Mouse (Mus musculus) lung, embryonic 16.5 days (tissue): ENCODE measurements around the gene Rin3. TPM values are rescaled to one million over a fixed set of nuclear protein-coding genes. Genes with fewer than 3 reads are reported as not detected.

Source experiments
- ATAC-seq: fragments of 200-750 bp; cut with Nextera tagmentation; 2 replicates; pipeline ENCODE4 v1.8.0; 2017; ENCODE audit warnings: low read depth, mild to moderate bottlenecking, moderate library complexity
- H3K27ac ChIP-seq: fragments of 300-500 bp; sonication (generic); 2 replicates; pipeline ENCODE4 v1.5.1; 2014; ENCODE audit warnings: mild to moderate bottlenecking, control low read depth, low read length
- H3K27me3 ChIP-seq: fragments of 300-500 bp; sonication (generic); 2 replicates; pipeline ENCODE4 v1.6.1; 2014; ENCODE audit warnings: low read depth, low read length, mixed read lengths; ENCODE audit not compliant: control insufficient read depth, insufficient read depth
- H3K36me3 ChIP-seq: fragments of 300-500 bp; sonication (generic); 2 replicates; pipeline ENCODE4 v1.6.1; 2014; ENCODE audit warnings: low read length; ENCODE audit not compliant: control insufficient read depth, insufficient read depth
- H3K4me1 ChIP-seq: fragments of 300-500 bp; sonication (generic); replicated peaks from 2 replicates; pipeline ENCODE4 v1.6.1; 2014; ENCODE audit warnings: low read length, mixed read lengths; ENCODE audit not compliant: control insufficient read depth, insufficient read depth
- H3K4me2 ChIP-seq: fragments of 300-500 bp; sonication (generic); 2 replicates; pipeline ENCODE4 v1.6.1; 2014; ENCODE audit warnings: low read depth, low read length, control low read depth
- H3K4me3 ChIP-seq: fragments of 300-500 bp; sonication (generic); 2 replicates; pipeline ENCODE4 v1.5.1; 2014; ENCODE audit warnings: mild to moderate bottlenecking, low read length, control low read depth
- H3K9ac ChIP-seq: fragments of 300-500 bp; sonication (generic); 2 replicates; pipeline ENCODE4 v1.6.1; 2014; ENCODE audit warnings: low read length, control low read depth
- H3K9me3 ChIP-seq: fragments of 300-500 bp; sonication (generic); 2 replicates; pipeline ENCODE4 v1.6.1; 2016; ENCODE audit warnings: low read length; ENCODE audit not compliant: control insufficient read depth
- WGBS: fragments of 180-500 bp; shearing (Covaris S2); extraction: QIAGEN DNeasy Blood & Tissue Kit; methylation state at CpG from one replicate; pipeline ENCODE4 v1.1.7; 2014; 5-methylcytosine and 5-hydroxymethylcytosine counted together
- polyA plus RNA-seq: library from polyadenylated mRNA; unstranded; fragments of >200 nt; fragmentation: Nextera tagmentation; extraction: Ambion mirVana; gene quantifications from 2 replicates; pipeline ENCODE4 v1.2.1, GENCODE M21; 2015

The Rin3 gene
- 16.4 and 16.7 TPM in 2 replicates for polyA plus RNA-seq

DNA sequence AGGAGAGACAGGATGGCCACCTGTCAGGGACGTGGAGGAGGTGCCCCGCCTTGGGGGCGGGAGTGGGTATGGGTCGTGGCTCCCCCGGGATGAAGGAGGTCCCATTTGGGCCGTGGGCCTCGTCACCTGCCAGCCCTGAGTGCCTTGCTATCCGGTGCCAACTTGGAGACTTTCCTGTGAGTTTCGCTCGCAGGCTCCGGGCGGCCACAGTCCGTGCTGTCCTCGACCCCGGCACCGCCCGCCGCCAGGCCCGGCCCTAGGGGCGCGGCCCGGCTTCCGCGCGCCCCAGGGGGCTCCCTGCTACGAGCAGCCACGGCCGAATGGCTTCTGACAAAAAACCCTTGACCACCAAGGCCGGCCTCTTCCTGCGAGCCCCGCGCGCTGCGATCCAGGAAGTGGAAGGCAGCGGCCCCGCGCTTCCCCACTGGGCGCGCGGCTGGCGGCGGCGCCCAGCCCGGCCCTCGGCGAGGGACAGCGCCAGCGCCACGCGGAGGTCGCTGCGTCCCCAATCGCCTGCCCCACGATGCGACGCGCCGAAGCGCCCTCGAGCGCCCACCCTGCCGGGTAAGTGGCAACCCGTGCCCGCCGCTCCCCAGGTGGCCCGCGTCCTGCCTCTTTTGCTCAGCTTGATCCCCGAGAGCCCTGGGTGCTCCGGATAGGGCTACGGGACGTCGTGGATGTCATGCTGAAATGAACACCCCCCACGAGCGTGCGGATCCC lies at the start of gene Rin3:
Gene Rin3 (plus strand): TSS at position 286 of the 720 bp plus-strand sequence.
- Histone ChIP-seq H3K4me1 (peaks cover 37% of the 10 kb centered on the region), H3K4me2 (peak within 1 kb of the TSS; percentile 94), H3K9ac (peak within 1 kb of the TSS; percentile 90), H3K27ac (peak within 1 kb of the TSS; percentile 86), H3K4me3 (peak within 1 kb of the TSS; percentile 71), H3K9me3 (peaks cover 3% of the 10 kb centered on the region), H3K27me3 (no peaks in the 10 kb centered on the region; the same call in 1 of the 2 replicates), H3K36me3 (no peaks in the 10 kb centered on the region)
- WGBS = under 1% methylated on average over 70 of the region's 75 CpGs
- ATAC-seq = peak; percentile 75

DNA sequence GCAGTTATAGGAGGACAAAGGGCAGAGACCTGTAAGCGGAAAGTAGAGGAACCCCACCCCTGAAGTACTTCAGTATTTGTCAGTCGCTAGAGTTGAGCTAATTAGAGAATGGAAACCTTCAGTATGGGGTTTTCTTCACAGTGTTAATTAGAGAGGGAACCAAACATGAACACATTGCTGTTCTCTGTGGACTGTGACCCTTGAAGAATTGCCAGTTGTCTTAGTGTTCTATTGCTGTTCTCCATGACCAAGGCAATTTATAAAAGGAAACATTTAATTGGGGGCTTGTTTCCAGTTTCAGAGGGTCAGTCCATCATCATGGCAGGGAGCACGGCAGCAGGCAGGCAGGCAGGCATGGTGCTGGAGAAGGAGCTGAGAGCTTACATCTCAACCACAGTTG lies 47.3 kb upstream of the Rin3 start:
- WGBS = 77% methylated on average over 3 of the region's 3 CpGs
- Histone ChIP-seq H3K9me3 (no peaks in the 10 kb centered on the region), H3K4me3 (no peak overlapping the region), H3K9ac (no peak overlapping the region), H3K27me3 (no peaks in the 10 kb centered on the region), H3K27ac (no peak overlapping the region), H3K4me2 (no peak overlapping the region), H3K4me1 (no peaks in the 10 kb centered on the region), H3K36me3 (no peaks in the 10 kb centered on the region)
- ATAC-seq = no peak

DNA sequence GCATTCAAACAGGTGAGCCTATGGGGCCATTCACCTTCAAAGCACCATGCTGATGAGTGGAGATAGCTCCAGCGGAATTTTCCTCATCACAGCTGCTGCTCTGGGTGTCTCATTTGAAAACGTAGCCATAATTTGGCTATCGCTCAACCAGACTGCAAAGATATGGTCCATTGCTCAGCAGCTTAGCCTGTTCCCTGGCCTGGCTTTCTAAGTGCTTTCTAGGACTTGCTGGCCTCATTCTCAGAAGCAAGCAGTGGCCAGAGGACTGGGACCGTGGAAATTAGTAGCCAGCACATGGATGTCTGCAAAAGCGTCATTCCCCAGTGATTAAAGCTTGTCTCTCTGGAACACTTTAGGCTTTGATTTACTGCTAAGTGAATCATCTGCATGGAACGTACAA lies 46.5 kb upstream of the Rin3 start:
- Histone ChIP-seq H3K4me3 (no peak overlapping the region), H3K27me3 (no peaks in the 10 kb centered on the region), H3K27ac (no peak overlapping the region), H3K9me3 (no peaks in the 10 kb centered on the region), H3K36me3 (no peaks in the 10 kb centered on the region), H3K4me1 (no peaks in the 10 kb centered on the region), H3K4me2 (no peak overlapping the region), H3K9ac (no peak overlapping the region)
- no peak for ATAC-seq
- 85% methylated on average over 6 of the region's 6 CpGs for WGBS

DNA sequence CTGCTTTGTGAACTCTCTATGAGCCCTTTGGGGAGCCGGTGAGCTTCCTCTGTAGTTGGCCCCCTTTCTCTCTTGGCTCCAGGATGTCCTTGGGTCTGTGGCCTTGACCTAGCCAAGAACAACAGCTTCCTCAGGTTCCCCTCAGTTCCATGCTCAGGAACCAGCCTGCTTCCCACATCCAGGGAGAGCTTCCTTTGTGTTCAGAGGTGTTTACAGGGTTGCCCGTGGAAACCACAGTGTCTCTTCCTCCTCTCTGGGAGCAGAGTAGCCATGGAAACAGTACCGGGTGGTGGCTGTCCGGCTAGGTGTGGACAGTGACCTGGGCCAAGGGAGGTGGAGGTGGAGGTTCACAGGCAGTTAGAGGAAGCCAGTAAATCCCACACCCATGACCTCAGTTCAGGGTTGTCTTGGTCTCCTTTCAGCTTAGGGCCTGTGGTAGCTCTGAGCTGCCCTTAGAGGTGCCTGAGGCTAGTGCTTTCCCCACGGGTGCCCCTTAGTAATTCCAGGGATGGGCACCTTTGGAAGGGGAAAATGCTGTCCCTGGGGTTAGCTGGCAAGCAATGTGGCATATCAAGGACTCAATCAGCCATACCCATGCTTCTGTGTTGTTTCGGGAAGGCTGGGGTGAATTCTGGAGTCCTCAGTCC lies 40.6 kb upstream of the Rin3 start:
- no peak overlapping the region for H3K27ac ChIP-seq
- 0 out of 2 replicates have a peak, but pooled peaks have one; percentile 28 for ATAC-seq
- 42% methylated on average over 6 of the region's 6 CpGs for WGBS

DNA sequence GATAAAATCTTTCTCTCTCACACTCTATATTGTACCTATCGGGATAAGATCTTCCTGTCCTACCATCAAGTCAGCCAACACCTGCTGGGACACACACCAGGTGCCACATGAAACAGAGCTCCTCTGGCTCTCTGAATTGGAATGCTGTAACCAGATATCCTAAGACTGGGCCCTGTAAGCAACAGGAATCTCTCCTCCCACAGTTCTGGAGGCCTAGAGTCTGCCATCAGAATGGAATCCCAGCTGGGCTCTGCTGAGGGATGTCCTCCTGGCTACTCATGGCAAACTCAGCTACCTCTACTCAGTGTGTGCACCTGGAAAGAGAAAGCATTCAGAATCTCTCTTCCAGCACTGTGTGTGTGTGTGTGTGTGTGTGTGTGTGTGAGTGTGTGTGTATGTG lies 38.9 kb upstream of the Rin3 start:
- H3K27ac ChIP-seq = no peak overlapping the region
- H3K9ac ChIP-seq = no peak overlapping the region
- H3K27me3 ChIP-seq = no peaks in the 10 kb centered on the region
- no peaks in the 10 kb centered on the region for H3K36me3 ChIP-seq
- 43% methylated on average over 1 of the region's 1 CpGs for WGBS
- H3K4me1 ChIP-seq = no peaks in the 10 kb centered on the region
- H3K4me2 ChIP-seq = no peak overlapping the region
- no peak for ATAC-seq
- H3K9me3 ChIP-seq = no peaks in the 10 kb centered on the region
- no peak overlapping the region for H3K4me3 ChIP-seq

More for the DNA sequence above, 40.6 kb upstream of the Rin3 start:
- Histone ChIP-seq H3K4me3 (no peak overlapping the region), H3K4me1 (no peaks in the 10 kb centered on the region), H3K4me2 (no peak overlapping the region), H3K27me3 (no peaks in the 10 kb centered on the region), H3K36me3 (no peaks in the 10 kb centered on the region), H3K9ac (no peak overlapping the region), H3K9me3 (no peaks in the 10 kb centered on the region)

DNA sequence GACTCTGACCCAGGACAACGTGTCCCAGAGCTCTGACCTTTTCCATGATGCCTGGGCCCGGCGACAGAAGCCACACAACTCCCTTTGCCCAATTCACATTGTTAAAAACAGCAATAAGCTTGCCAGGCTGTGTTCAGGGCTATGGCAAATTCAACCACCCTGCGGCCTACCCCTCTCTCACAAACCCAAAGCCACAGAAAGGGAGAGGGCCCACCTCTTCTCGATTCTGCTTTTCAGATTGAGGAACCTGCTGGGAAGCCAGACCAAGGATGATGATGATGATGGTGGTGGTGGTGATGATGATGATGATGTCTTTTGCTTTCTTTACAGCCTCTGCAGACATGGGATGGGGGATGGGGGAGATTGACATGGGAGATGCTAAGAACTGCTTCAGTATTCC lies 36.6 kb upstream of the Rin3 start:
- H3K4me2 ChIP-seq = no peak overlapping the region
- H3K4me1 ChIP-seq = no peaks in the 10 kb centered on the region
- H3K36me3 ChIP-seq = no peaks in the 10 kb centered on the region
- H3K27me3 ChIP-seq = no peaks in the 10 kb centered on the region
- H3K9ac ChIP-seq = no peak overlapping the region
- no peak overlapping the region for H3K4me3 ChIP-seq
- WGBS = 82% methylated on average over 5 of the region's 5 CpGs
- no peaks in the 10 kb centered on the region for H3K9me3 ChIP-seq
- no peak overlapping the region for H3K27ac ChIP-seq
- no peak for ATAC-seq

DNA sequence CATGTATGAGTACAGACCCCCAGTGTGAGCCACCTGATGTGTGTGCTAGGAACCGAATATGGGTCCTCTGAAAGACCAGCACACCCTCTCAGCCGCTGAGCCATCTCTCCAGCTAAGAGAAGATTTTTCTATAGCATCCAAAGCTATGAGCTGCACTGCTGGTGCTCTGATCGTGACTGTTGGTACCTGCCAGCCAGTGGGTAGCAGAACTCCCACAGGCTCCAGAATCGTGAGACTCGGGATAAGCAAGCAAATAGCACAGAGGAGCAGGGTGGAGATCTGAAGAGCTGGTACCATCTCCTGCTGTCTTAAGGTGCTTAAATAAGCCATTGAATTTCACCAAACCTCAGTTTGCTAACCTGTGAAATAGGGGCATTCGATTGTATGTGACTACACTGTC lies 34.7 kb upstream of the Rin3 start:
- Histone ChIP-seq H3K9me3 (no peaks in the 10 kb centered on the region), H3K27me3 (no peaks in the 10 kb centered on the region), H3K27ac (no peak overlapping the region), H3K4me1 (no peaks in the 10 kb centered on the region), H3K4me3 (no peak overlapping the region), H3K36me3 (no peaks in the 10 kb centered on the region), H3K9ac (no peak overlapping the region), H3K4me2 (no peak overlapping the region)
- 90% methylated on average over 6 of the region's 6 CpGs for WGBS
- ATAC-seq = no peak

DNA sequence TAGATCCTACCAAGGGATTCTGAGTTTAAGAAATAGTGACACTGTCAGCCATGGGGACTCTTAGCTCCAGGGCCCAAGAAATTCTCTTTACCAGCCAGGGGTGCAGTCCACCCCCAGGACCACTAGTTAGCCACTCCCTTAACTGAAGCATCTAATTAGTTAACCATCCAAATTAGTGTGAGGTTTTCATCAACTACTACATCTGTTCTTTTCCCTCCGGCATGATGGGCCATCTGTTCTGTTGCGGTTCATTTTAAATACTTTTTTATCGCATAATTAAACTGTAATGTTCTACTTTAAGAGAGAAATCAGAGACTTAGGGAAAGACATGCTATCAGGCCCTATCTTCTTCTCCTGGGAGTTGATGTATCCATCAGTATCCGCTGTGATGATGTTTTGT lies 32.5 kb upstream of the Rin3 start:
- Histone ChIP-seq H3K4me1 (no peaks in the 10 kb centered on the region), H3K27ac (no peak overlapping the region), H3K9ac (no peak overlapping the region), H3K27me3 (no peaks in the 10 kb centered on the region), H3K4me3 (no peak overlapping the region), H3K4me2 (no peak overlapping the region), H3K9me3 (no peaks in the 10 kb centered on the region), H3K36me3 (no peaks in the 10 kb centered on the region)
- no peak for ATAC-seq
- WGBS = 88% methylated on average over 4 of the region's 4 CpGs

DNA sequence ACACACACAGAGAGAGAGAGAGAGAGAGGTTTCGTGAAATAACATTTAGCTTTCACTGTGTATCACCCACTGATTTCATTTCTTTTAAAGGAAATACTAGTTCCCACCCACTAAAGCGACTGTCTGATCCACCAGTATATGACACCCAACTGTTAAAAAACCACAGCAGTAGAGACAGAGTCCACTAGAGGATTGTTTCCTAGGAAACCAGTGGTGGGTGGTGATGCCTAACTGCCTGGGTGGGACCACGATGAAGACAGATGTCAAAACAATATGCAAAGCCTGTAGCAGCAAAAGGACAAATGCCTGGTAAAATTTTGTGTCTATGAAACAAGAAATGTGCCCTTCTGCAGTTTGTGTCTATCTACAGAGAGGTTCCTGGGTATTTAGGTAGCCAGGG lies 31.8 kb upstream of the Rin3 start:
- Histone ChIP-seq H3K9me3 (no peaks in the 10 kb centered on the region), H3K9ac (no peak overlapping the region), H3K27me3 (no peaks in the 10 kb centered on the region), H3K36me3 (no peaks in the 10 kb centered on the region), H3K4me3 (no peak overlapping the region), H3K27ac (no peak overlapping the region), H3K4me1 (no peaks in the 10 kb centered on the region), H3K4me2 (no peak overlapping the region)
- no peak for ATAC-seq
- 74% methylated on average over 3 of the region's 3 CpGs for WGBS
